Mouse (Mus musculus) kidney, postnatal 14 days (tissue): ENCODE measurements around the gene Efl1.
A peak's percentile ranks its signal among the peaks of the same experiment; 100 is the strongest.
"Not testable (repeated sequence)": the region's sequence is repeated elsewhere in the genome, so short reads cannot be mapped to it uniquely, and the experiment has no call there.

Source experiments
- DNase-seq: peaks from one replicate; pipeline ENCODE4 v3.0.0; 2022; ENCODE audit warnings: mixed read lengths

The Efl1 gene

GRCm38 (mm10) chr7:82764951-82765350 lies 116.5 kb downstream of the Efl1 start:
- DNase-seq: no peak

- no peak for DNase-seq
These were observed 118.2 kb downstream of the Efl1 start for GRCm38 (mm10) chr7:82766623-82767022.

- no peak for DNase-seq
These were observed 121.8 kb downstream of the Efl1 start for GRCm38 (mm10) chr7:82770207-82770606.

- not testable (repeated sequence) for DNase-seq
These were observed 122.7 kb downstream of the Efl1 start for GRCm38 (mm10) chr7:82770957-82771660.

- not testable (repeated sequence) for DNase-seq
These were observed 123.2 kb downstream of the Efl1 start for GRCm38 (mm10) chr7:82771661-82772021.

GRCm38 (mm10) chr7:82772481-82772880 lies 124.1 kb downstream of the Efl1 start:
- DNase-seq: no peak

GRCm38 (mm10) chr7:82773150-82773549 lies 124.7 kb downstream of the Efl1 start:
- DNase-seq: no peak

- no peak for DNase-seq
These were observed 125.5 kb downstream of the Efl1 start for GRCm38 (mm10) chr7:82773884-82774283.

GRCm38 (mm10) chr7:82775090-82775489 lies 126.7 kb downstream of the Efl1 start:
- DNase-seq: no peak

- peak; percentile 32 for DNase-seq
These were observed 134.7 kb downstream of the Efl1 start for GRCm38 (mm10) chr7:82783071-82783470.

- DNase-seq: no peak
These were observed 135.3 kb downstream of the Efl1 start for GRCm38 (mm10) chr7:82783693-82784092.

GRCm38 (mm10) chr7:82785335-82785934 lies 137.0 kb downstream of the Efl1 start:
- DNase-seq: no peak

- DNase-seq: no peak
These were observed 137.7 kb downstream of the Efl1 start for GRCm38 (mm10) chr7:82785970-82786647.

GRCm38 (mm10) chr7:82792644-82793043 lies 144.2 kb downstream of the Efl1 start:
- DNase-seq: no peak

- DNase-seq: no peak
These were observed 144.7 kb downstream of the Efl1 start for GRCm38 (mm10) chr7:82793111-82793510.

- no peak for DNase-seq
These were observed 146.1 kb downstream of the Efl1 start for GRCm38 (mm10) chr7:82794542-82794941.

- DNase-seq: no peak
These were observed 153.8 kb downstream of the Efl1 start for GRCm38 (mm10) chr7:82802206-82802605.

- DNase-seq: no peak
These were observed 159.8 kb downstream of the Efl1 start for GRCm38 (mm10) chr7:82808257-82808656.

- DNase-seq: no peak
These were observed 160.7 kb downstream of the Efl1 start for GRCm38 (mm10) chr7:82809126-82809525.

- DNase-seq: no peak
These were observed 162.4 kb downstream of the Efl1 start for GRCm38 (mm10) chr7:82810799-82811139.

GRCm38 (mm10) chr7:82811140-82811851 lies 162.9 kb downstream of the Efl1 start:
- DNase-seq: peak; percentile 21

- DNase-seq: no peak
These were observed 164.1 kb downstream of the Efl1 start for GRCm38 (mm10) chr7:82812186-82813155.
